Mouse (Mus musculus) fibroblast of lung, adult 2 months (primary cell): ENCODE data around the gene Gm48552.

Experiments
- DNase-seq: peaks from one replicate; pipeline ENCODE4 v3.0.0-alpha.2; 2011; ENCODE audit warnings: low read depth

Gene Gm48552

GRCm38 (mm10) chr10:81431526-81432168, 42.8 kb downstream of the Gm48552 start:
- no peak for DNase-seq

DNA sequence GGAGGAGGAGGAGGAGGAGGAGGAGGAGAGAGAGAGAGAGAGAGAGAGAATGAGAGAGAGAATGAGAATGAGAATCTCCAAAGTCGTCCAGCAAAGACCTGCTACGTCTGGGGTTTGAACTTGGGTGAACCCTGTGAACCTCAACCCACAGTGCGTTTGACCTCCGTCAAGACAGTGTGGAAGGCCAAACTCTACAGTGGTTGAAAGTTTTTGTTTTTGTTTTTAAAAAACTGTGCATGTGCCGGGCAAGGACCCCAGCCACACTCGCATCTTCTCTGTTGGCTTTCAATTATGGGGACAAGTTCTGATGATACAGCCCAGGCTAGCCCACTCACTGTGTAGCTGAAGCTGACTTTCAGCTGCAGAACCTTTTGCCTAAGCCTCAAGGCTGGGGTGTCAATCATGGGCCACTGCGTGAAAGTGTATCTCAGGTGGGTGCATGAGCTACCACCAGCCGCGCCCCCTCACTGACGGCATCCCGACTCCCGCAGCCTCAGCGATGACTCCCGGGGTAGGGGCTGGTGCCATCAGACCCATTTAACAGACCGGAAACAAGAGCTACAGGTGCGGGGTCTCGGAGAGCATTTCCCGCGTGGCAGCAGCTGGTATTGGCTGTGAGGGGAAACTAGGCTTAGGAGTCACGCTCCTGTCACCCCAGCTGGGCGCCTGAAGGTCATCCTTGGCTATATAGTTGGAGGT, 43.5 kb downstream of the Gm48552 start:
- no peak for DNase-seq

DNA sequence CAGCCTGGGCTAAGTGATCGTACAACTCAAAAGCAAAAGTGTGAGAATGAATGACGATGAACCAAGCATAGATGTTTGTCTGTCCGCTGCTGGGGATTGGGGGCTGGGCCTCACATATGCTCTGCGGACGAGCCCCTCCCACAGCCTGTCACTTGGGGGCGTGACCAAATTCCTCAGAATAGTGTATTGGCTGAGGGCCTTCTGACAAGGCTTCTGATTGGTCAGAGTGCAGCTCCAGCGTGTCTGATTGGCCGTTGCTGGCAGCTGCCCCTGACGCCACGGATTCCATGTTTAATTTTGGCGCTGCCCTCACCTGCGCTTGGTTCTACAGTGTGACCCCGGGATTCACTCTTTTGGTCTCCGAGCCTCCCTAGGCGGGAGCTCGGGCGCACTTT, 44.1 kb downstream of the Gm48552 start:
- peak; percentile 90 for DNase-seq

DNA sequence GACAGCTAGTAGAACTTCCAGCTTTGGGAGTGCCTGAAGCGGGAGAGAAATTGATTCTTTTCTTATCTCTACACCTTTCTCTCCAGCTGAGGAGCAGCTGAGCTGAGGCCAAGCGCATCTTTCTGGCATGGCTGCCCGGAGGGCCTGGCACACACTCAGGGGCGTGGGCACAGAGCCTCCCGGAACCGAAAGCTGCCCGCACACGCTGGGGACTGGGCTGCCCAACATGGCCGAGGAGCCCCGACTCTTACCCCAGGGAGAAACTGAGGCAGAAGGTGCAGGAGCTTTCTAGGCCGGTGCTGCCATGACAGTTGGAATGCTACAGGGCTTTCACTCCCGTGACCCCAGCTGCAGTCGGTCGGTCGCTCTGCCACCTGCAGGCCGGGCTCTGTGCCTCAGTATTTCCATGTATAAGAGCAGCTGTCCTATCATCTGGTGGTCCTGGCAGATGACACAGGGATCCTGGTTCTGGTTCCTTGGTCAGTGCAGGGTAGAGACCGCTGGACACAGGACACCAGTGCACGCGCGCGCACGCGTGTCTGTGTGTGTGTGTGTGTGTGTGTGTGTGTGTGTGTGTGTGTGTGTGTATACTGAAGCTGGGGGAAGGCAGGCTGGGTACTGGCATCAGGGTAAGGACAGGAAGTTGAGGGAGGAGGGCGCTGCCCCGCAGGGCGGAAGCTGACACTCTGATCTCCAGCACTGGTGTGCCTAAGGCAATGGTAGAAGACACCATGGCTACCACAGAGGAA, 44.9 kb downstream of the Gm48552 start:
- no peak for DNase-seq

- no peak for DNase-seq
Measured at GRCm38 (mm10) chr10:81434361-81435263, 45.8 kb downstream of the Gm48552 start.

DNA sequence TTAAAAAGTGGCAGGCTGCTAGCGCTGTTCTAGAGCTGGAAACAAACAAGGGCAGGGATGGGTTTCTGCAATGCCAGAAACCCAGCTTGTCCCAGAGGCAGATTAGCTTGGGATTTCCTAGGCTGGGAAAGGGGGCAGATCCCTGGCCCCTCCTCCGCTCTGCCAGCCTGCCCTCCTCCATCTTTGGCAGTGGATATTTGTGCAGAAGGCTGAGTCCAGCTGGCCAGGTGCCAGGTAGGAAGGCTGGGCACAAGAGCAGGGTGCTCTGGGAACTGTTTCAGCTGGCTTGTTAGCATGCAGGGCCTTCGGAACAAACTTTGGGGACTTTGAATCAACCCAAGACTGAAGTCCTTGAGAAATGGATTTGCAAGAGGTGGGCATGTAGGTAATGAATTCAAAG, 46.6 kb downstream of the Gm48552 start:
- no peak for DNase-seq
